Mouse (Mus musculus): ENCODE measurements at regions not wholly inside any gene's neighbourhood (a gene's known extent, or its start where the extent isn't known, plus 50 kb on each side); places are given as distances from the start of the nearest gene placed in this dataset.

DNA sequence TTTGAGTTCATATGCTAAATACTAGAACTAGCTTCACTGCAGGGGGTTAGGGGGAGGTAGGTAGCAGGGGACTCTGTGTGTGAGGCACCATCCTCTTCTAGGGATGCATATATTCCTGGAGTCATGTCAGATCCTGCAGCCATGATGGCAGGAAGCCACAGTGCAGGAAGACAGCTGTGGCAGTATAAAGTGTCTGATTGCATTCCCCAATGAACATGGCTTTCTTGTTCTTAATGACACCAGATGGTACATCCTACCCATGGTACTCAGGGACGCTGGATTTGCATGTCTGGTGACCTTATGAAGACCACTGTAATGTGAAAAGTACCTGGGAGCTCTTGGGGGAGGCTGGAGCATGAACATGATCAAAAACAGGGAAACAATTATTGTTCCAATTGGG lies 1380.5 kb upstream of the Map3k7 start:
- peak; percentile 30 to 62 for DNase-seq

DNA sequence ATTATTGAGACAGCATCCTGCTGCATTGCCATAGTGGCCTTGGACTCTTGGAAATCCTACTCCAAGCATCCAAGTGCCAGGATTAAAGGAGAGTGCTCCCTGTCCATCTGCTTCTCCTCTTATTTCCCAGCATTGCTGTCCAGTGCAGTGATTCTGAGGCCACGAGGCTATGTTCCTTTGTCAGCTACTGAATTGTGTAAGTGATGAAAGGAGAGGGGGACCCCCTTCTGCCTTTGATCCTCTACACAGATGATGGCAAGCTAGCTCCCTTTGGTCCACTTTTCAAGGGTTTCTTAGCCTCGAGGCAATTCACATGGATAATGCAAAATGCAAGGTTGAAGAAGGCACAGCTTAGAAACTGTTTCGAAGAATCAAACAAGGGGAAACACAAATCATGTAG lies 1355.0 kb upstream of the Map3k7 start:
- peak; percentile 1 to 2 for DNase-seq

DNA sequence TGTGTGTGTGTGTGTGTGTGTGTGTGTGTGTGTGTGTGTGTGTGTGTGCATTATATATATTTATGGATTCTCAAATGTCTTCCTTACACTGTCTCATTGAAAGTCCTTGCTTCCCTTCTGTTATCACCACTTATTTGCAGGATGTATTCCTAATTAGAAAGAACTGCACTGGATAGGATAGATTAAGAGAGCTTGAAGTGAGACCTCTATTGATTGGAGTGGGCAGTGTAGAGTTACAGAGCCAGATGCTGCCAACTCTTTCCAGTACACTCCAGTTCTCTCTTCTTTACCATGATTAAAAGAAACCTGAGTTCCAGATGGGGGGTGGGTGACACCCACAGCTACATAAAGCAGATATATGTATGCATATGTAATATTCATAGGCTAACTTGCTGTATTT lies 1354.1 kb upstream of the Map3k7 start:
- no peak for DNase-seq

DNA sequence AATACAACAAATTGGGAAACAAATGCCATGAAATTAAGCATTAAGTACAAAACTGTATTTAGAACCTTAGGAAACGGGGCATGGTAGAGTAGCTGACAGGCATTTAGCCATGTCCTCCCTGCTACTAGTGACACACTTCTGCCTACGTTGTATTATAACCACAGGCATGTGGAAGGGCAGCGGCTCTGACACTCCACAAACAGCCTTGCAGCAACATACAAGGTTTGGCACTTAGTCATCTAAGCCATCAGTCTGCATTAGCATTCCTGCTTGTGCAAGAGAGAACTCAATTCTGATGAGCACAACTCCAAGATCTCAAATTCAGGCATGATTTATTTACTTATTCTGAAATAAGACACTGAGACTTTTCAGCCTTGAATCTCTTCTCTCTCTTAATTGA lies 1353.4 kb upstream of the Map3k7 start:
- peak; percentile 8 to 15 for DNase-seq

All from cerebellum, postnatal 10 days (tissue).